Comparison of ENCODE assay signal across 8 mouse cellular contexts in the genomic region with DNA sequence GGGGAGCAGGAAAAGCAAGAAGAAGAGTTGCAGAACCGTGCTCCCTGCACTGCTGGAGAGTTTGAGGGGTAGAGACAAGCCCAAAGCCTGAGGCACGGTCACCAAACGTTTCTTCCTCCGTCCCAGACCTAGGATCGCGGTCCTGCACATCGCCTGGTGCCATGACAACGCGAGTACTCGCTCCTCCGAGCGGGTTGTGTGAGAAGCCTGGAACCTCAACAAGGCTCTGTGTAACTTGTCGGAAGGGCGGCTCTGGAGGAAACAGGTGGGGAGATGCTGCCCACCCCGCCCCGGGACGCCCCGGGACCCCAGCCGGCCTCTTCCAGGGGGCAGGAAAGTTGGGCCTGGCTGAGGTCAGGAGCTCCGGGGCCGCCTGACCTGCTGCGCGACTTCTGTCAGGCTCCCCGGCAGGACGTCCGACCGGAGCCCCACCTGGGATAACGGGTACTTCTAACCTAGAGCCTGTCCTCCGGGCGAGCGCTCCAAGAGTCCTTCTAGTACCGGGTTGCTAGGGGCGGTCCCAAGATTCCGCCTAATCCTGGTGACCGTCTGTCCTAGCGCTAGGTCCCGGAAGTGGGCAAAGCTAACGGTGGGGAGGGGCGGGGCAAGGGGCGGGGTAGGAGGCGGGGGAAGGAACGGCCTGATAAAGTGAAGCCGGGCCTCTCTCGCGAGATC. TPM values are rescaled to one million over a fixed set of nuclear protein-coding genes. Genes with fewer than 3 reads are reported as not detected.
DNase-seq lines count a peak whose midpoint lies in the region; ATAC-seq and TF ChIP-seq lines count a peak whose summit lies in the region.

Gene Styxl1 (minus strand): TSS at position 590 of the 675 bp plus-strand sequence.

- peaks cover 17% of the 10 kb centered on the region for H3K36me3 ChIP-seq in embryonic facial prominence, embryonic 15.5 days
- H3K36me3 ChIP-seq in limb, embryonic 13.5 days: peaks cover 22% of the 10 kb centered on the region
- peaks cover 12% of the 10 kb centered on the region for H3K36me3 ChIP-seq in neural tube, embryonic 15.5 days

- peak within 1 kb of the TSS; percentile 76 for H3K4me2 ChIP-seq in embryonic facial prominence, embryonic 15.5 days (replicated peaks)
- H3K4me2 ChIP-seq in limb, embryonic 13.5 days (replicated peaks): peak within 1 kb of the TSS; percentile 92
- H3K4me2 ChIP-seq in neural tube, embryonic 15.5 days: peak within 1 kb of the TSS; percentile 85

- peaks cover 29% of the 10 kb centered on the region for H3K4me1 ChIP-seq in embryonic facial prominence, embryonic 15.5 days
- H3K4me1 ChIP-seq in limb, embryonic 13.5 days: peaks cover 26% of the 10 kb centered on the region
- H3K4me1 ChIP-seq in neural tube, embryonic 15.5 days: peaks cover 27% of the 10 kb centered on the region

- POLR2A ChIA-PET in Patski (lab: Charles Lee): interaction anchor here (0.9 to 1.3 kb wide), 2 partner anchors 12 to 227 kb away, joined by 3 to 6 read pairs; no protein-coding TSS in a partner anchor

- peak within 1 kb of the TSS; percentile 96 for H3K9ac ChIP-seq in embryonic facial prominence, embryonic 15.5 days
- H3K9ac ChIP-seq in limb, embryonic 13.5 days: peak within 1 kb of the TSS; percentile 96
- H3K9ac ChIP-seq in neural tube, embryonic 15.5 days (replicated peaks): peak within 1 kb of the TSS; percentile 90

- H3K4me3 ChIP-seq in layer of hippocampus, adult 2 months: peak within 1 kb of the TSS; percentile 83
- peak within 1 kb of the TSS; percentile 95 for H3K4me3 ChIP-seq in embryonic facial prominence, embryonic 15.5 days (replicated peaks)
- H3K4me3 ChIP-seq in limb, embryonic 13.5 days: peak within 1 kb of the TSS; percentile 88
- H3K4me3 ChIP-seq in neural tube, embryonic 15.5 days (replicated peaks): peak within 1 kb of the TSS; percentile 94

- H3K27ac ChIP-seq in layer of hippocampus, adult 2 months: peak within 1 kb of the TSS; percentile 95
- H3K27ac ChIP-seq in embryonic facial prominence, embryonic 15.5 days (replicated peaks): peak within 1 kb of the TSS; percentile 96
- peak within 1 kb of the TSS; percentile 90 for H3K27ac ChIP-seq in limb, embryonic 13.5 days
- H3K27ac ChIP-seq in neural tube, embryonic 15.5 days (replicated peaks): peak within 1 kb of the TSS; percentile 95

- H3K27me3 ChIP-seq in Patski: no peaks in the 10 kb centered on the region
- H3K27me3 ChIP-seq in embryonic facial prominence, embryonic 15.5 days: no peaks in the 10 kb centered on the region
- H3K27me3 ChIP-seq in limb, embryonic 13.5 days: no peaks in the 10 kb centered on the region
- H3K27me3 ChIP-seq in neural tube, embryonic 15.5 days (replicated peaks): no peaks in the 10 kb centered on the region

- H3K9me3 ChIP-seq in embryonic facial prominence, embryonic 15.5 days (replicated peaks): no peaks in the 10 kb centered on the region
- no peaks in the 10 kb centered on the region for H3K9me3 ChIP-seq in limb, embryonic 13.5 days
- no peaks in the 10 kb centered on the region for H3K9me3 ChIP-seq in neural tube, embryonic 15.5 days (replicated peaks)

- under 1% methylated on average over 45 of the region's 45 CpGs for whole genome bisulfite sequencing in embryonic facial prominence, embryonic 15.5 days
- under 1% methylated on average over 45 of the region's 45 CpGs for WGBS in limb, embryonic 13.5 days
- WGBS in neural tube, embryonic 15.5 days: under 1% methylated on average over 44 of the region's 45 CpGs

- CTCF ChIA-PET in Patski (lab: Charles Lee): interaction anchor here (0.8 to 1.4 kb wide), 2 partner anchors 17 to 227 kb away, joined by 3 to 4 read pairs; no protein-coding TSS in a partner anchor

- DNase-seq in layer of hippocampus, adult 2 months (ENCODE audit: low spot score in 2 of 2): peak in 1 of 2 experiments; percentile 29
- no peak for DNase-seq in layer of hippocampus, adult 9-11 months
- no peak for DNase-seq in Patski (ENCODE audit: low read depth, low spot score)
- DNase-seq in Muller cell, postnatal 12 days (ENCODE audit: inconsistent ontology term): no peak
- DNase-seq in spleen, postnatal 36 days (ENCODE audit: low spot score in 2 of 2): no peak

- no peak for TF ChIP-seq CTCF in layer of hippocampus, adult 2 months (conservative IDR thresholded peaks at IDR 0.05)
- no peak for TF ChIP-seq CTCF in Patski (IDR thresholded peaks at IDR 0.05)

- in situ Hi-C loops in Patski (cut with MboI; ENCODE audit: low pct_unique_long_range_greater_than_20kb): no loop called here

- peak; percentile 79 for ATAC-seq in Patski
- peak; percentile 8; the same call in 1 of the 2 replicates for ATAC-seq in embryonic facial prominence, embryonic 15.5 days (ENCODE audit: insufficient number of reproducible peaks, low FRiP score, low TSS enrichment, low read depth)
- ATAC-seq in limb, embryonic 13.5 days (ENCODE audit: low FRiP score, low read depth): peak; percentile 93
- ATAC-seq in neural tube, embryonic 15.5 days (ENCODE audit: low FRiP score): peak; percentile 48

RNA-seq across cellular contexts. Expression of gene Styxl1, which starts in this region (rescaled TPM):
- not detected for total RNA-seq in layer of hippocampus, adult 2 months (2021)
- 1.5 TPM for polyA plus RNA-seq in Patski (2021)
- polyA plus RNA-seq in embryonic facial prominence, embryonic 15.5 days (2015; fragmentation: Nextera tagmentation; extraction: Ambion mirVana): 1.9 and 3.1 TPM in 2 replicates
- 0.37 TPM in 1 of 2 replicates, not detected in the other for polyA plus RNA-seq in limb, embryonic 13.5 days (2015; fragmentation: Nextera tagmentation; extraction: Ambion mirVana)
- 0.36 and 0.88 TPM in 2 replicates for polyA plus RNA-seq in neural tube, embryonic 15.5 days (2015; fragmentation: Nextera tagmentation; extraction: Ambion mirVana)

Comparison
In these comparisons a context has a peak if more than half of its experiments do, and no peak if none do; other contexts are left out.
1. Peak in ATAC-seq, H3K4me3 ChIP-seq, H3K27ac ChIP-seq, H3K9ac ChIP-seq and H3K4me2 ChIP-seq in limb, embryonic 13.5 days; RNA of the gene not detected or under 1 TPM.
2. Peak in ATAC-seq, H3K4me3 ChIP-seq, H3K27ac ChIP-seq, H3K9ac ChIP-seq and H3K4me2 ChIP-seq in neural tube, embryonic 15.5 days; RNA of the gene not detected or under 1 TPM.
3. ATAC-seq: peak in every context shown above with its lines; median percentile 93 in limb, embryonic 13.5 days; 79 in Patski; 48 in neural tube, embryonic 15.5 days; 8 in embryonic facial prominence, embryonic 15.5 days.